Mouse (Mus musculus) brain, embryonic 18.5 days (tissue): ENCODE results near the gene Vangl1.

Source experiments
- DNase-seq: peaks from one replicate; pipeline ENCODE4 v3.0.0-alpha.2; 2012; ENCODE audit warnings: low read depth, low spot score

Gene Vangl1

GRCm38 (mm10) chr3:102198446-102198845, 6.0 kb downstream of the Vangl1 start:
- no peak for DNase-seq

DNA sequence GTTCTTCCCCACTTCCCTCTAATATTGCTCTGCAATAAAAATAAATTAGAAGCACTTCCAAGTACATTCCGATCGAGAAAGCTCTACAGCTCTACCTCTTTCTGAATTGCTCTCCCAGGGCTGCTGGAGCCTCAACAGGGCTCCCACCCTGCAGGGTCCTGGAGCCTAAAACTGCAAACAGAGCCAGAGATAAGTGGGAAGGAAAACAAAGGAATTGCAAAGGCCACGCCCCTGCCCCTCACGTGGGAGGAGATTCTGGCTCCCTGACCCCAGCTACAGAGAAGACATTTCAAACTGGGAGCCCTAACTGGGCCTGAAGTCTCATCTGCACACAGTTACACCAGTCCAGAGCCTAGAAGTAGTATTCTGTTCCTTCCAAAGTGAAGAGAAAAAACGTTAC, 6.7 kb downstream of the Vangl1 start:
- no peak for DNase-seq

GRCm38 (mm10) chr3:102197152-102197551, 7.3 kb downstream of the Vangl1 start:
- no peak for DNase-seq

DNA sequence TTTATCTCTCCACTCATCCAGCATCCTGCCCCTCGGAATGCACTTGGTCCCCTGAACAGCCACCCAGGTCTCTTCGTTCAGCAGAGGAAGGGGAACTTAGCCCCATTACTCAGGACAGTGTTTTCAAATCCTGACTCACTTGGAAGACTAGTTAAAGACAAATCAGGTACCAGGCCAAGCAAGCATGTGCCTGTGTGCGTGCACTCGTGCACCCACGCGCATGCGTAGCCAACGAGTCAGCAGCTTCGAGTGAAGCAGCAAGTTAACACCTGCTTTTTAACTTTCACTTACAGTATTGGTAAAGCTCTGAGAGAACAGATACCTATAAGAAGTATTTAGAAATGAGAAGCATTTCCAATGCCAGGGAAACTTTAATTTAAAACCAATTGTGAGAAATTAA, 8.3 kb downstream of the Vangl1 start:
- DNase-seq: no peak

DNA sequence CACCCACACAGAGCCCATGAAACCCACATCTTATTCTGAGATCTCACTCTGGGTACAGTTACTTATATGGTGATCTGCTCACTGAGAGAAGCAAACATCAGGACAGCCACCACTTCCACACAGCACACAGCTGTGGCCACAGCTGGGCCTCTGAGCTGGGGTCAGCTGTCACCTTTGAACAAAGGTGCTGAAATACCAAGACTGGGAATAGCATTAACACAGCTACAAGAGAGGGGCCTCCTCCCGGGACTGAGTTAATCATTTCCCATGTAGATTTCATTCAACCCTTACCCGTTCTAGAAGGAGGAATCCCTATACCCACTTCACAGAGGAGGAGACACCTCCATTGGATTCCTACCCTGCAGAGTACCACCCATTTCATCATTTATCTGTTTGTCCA, 8.7 kb downstream of the Vangl1 start:
- no peak for DNase-seq

- DNase-seq: no peak
Measured at GRCm38 (mm10) chr3:102194291-102195051, 10.0 kb downstream of the Vangl1 start.

GRCm38 (mm10) chr3:102193488-102194290, 10.8 kb downstream of the Vangl1 start:
- no peak for DNase-seq

DNA sequence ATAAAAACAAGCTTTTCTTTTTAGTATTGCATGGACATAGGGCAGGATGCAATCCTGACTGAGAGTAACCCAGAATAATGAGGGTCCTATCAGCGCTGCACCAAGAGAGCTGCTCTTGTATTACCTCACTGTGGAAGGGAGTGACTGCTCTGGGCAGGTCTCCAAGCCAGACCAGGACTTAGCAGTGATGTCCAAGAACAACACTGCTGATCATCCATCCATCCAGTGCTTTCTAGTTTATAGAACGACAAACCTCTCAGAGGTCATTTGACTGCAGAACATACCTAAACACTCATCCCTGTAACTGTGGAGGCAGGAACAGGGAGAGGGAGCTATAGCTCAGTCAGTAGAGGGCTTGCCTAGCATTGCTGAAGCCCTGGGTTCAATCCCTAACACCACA, 11.9 kb downstream of the Vangl1 start:
- no peak for DNase-seq

- no peak for DNase-seq
Measured at GRCm38 (mm10) chr3:102191575-102191974, 12.9 kb downstream of the Vangl1 start.

DNA sequence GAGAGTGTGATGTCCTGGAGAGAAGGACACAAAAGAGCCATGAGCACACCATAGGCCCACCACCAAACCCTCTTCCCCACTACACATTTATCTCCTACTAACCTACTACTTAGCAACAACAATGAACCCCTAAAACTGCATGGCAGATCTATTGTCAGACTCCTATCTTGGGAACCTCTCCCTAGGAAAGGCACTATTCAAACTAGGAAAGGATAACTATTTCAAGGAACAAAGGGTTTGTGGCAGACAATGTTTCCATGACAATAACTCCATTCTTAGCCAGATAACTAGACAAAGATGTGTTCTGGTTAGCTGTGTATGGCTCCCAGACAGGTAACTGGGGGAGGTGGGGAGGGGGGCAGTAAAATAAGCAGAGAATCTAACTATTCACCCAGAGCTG, 13.9 kb downstream of the Vangl1 start:
- DNase-seq: no peak

GRCm38 (mm10) chr3:102190015-102190414, 14.5 kb downstream of the Vangl1 start:
- DNase-seq: no peak

- DNase-seq: no peak
Measured at GRCm38 (mm10) chr3:102188972-102189371, 15.5 kb downstream of the Vangl1 start.

DNA sequence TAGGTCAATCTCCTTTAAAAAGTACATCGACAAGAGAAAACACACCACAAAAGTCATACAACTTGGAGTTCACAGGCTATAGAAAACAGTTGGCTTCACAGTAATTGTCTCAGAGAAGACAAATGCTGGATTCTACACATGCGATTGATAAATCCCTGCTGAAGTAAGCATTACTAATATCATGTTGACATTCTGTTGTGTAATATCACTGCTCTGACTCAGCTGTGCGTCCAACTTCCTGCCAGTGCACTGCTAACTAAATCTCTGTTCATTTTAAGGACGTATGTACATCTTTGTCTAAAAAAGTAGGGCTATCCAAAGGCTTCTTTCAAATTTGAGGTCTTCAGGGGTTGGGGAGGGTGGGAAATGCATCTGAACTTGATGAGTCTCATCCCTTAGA, 17.1 kb downstream of the Vangl1 start:
- no peak for DNase-seq

- DNase-seq: no peak
Measured at GRCm38 (mm10) chr3:102184721-102185120, 19.8 kb downstream of the Vangl1 start.

DNA sequence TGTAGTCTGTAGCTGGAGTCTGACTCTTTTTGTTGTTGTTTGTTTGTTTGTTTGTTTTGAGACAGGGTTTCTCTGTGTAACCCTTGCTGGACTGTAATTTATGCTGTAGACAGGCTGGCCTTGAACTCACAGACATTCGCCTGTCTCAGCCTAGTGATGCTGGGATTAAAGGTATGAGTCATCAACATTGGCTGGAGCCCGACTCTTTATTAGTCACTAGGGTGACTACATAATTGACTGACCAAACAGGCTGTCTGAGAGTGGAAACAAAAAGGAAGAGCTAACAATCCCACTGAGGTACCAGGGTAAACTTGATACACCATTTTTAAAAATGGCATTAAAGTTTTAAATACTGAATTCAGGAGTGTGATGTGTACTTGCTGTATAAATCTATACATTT, 21.9 kb downstream of the Vangl1 start:
- no peak for DNase-seq

DNA sequence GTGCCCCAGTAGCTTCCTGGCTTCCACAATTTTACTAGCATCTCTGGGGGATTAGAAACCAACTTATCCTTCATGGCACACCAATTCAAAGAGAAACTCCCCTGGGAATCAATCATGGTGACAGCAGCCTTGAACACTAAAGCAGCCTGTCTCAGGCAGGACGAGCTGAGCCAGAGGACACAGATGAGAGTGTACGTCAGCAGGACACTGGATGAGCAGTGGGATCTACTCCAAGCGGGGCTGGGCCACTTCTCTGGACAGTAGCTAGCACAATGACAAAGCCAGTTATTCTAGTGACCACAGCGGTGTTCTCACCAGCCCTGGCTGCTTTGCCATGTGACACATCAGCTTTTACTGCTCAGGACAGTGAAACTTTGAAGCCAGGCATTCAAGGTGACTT, 23.3 kb downstream of the Vangl1 start:
- no peak for DNase-seq

GRCm38 (mm10) chr3:102180746-102181145, 23.7 kb downstream of the Vangl1 start:
- no peak for DNase-seq

DNA sequence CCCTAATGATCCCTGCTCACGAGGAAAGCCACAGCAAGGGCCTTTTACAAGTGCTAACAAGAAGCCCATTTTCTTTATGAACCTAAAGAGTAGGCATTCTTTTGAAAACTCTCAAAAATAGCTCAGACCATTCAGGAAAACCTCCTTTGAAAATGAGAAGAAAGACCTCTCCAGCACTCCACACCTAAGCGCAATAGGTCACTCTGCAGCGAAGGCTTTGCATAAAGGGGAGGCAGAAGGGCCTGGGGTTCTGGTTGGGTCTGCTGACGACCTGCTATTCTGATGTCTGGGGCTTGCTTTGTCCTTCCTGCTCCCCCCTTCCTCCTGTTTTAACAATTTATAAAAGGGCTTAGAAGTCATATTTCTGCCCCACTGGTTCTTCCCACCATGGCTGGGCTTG, 24.6 kb downstream of the Vangl1 start:
- DNase-seq: no peak

DNA sequence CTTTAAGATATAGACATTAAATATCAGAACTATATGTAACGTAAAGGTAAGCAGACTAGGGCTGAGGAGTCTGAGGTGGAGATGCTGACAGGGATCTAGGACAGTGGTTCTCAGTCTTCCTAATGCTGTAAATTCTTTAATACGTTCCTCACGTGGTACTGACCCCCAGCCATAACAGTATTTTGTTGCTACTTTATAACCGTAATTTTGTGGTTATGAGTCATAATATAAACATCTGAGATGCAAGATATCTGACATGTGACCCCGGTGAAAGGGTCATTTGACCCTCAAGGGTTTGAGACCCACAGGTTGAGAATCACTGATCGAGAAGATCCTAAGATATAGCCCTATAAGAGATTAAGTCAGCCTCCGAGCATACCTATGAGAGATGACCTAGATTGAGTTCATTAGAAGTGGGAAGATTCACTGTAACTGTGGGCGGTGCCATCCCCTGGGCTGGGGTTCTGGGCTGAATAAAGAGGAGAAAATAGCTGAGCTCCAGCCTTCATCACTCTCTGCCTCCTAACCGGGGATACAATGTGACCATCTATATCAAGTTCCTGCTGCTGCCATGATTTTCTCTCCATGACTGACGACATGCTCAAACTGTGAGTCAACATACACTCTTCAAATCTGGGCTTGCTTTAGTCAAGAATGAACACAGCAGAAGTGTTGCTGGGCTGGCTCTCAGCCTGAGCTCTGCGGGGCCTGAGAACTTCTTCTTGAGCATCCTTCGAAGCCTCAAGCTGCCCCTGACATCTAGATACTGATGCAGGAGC, 26.5 kb downstream of the Vangl1 start:
- DNase-seq: no peak

DNA sequence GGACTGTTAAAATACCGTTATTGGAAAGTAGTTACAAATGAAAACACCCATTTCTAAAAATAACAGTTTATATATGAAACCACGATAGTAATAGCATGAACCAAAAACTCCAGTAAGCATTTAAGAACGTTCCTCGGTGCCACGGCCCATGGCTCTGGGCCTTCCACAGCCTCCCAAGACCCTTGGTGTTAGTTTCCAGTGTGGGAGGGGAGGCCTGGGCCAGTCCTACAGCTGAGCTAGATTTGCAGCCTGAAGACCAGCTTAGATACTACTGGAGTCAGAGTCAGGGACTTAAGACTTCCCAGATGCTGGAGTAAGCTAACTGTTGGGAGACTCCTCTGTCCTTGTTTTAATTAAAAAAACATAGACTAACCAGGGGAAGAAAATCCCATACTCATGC, 28.4 kb downstream of the Vangl1 start:
- DNase-seq: no peak

GRCm38 (mm10) chr3:102175701-102176100, 28.8 kb downstream of the Vangl1 start:
- DNase-seq: no peak

DNA sequence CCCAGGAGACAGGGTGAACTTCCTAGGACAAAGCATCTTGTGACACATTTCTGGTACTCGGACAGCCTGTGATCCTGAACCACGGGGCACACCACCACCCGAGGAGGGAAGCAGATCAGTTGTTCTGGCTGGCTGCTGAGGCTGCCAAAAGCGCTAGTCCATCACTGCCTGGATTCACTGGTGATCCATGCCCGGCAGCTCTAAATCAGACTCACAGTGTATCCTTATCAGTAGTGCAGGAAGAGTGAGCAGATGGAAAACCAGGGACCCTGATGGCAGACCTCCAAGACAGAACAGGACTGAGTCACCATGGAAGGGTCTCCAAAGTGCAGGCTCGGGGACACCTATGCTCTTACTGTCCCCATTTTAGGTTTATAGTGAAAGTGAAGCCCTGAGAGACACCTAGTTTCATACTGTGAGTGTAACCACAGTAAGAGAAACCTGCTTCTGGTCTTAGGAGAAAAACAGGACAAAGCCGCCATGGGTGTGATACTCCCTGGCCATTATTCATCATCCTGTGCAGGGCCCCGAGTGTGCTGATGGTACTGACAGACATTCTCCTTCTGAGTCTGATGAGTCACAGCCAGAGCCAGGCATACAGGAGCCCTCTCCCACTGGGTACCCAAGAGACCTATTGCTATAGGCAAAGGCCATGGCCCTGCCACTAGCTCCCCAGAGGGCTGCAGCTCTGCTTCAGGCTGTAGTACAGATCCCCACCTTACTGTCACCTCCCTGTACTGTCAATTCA, 30.2 kb downstream of the Vangl1 start:
- DNase-seq: no peak
